Mouse (Mus musculus) naive thymus-derived CD4-positive, alpha-beta T cell, adult 2 months (primary cell): ENCODE results near the gene Frmd8.

Experiments
- DNase-seq: peaks from one replicate; pipeline ENCODE4 v3.0.0-alpha.2; 2011; ENCODE audit warnings: low read depth

The Frmd8 gene

DNA sequence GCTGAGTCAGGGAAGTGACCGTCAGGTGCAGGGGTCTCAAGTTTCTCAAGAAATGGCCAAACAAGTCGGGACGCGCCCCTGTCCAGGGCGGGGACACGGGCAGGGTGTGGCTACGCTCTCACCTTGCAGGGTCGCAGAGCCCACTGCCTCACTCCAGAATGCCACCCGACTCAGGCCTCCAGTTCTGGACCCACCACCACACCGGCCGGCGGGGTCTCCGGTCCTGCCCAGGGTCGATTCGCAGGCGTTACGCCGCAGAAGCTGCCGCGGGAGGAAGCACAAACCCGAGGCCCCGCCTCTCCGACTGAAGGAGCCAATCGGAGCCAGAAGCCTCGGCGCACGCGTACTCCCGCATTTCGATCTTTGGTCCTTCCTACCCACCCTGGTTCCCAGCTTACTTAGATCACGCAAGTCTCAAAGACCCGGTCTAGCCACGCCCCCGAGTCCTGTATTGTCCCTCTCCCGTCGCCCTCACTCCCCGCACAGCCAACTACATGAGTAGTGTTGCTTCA is at the start of gene Frmd8:
Frmd8 (minus strand) TSS at position 306 of the 512 bp plus-strand sequence.
- DNase-seq, result peak; percentile 96

GRCm38 (mm10) chr19:5924713-5925093 is 49.6 kb upstream of the Frmd8 start, which contains the start of gene Cdc42ep2:
Cdc42ep2 (minus strand) TSS chr19:5924816.
- DNase-seq, result peak; percentile 93

DNA sequence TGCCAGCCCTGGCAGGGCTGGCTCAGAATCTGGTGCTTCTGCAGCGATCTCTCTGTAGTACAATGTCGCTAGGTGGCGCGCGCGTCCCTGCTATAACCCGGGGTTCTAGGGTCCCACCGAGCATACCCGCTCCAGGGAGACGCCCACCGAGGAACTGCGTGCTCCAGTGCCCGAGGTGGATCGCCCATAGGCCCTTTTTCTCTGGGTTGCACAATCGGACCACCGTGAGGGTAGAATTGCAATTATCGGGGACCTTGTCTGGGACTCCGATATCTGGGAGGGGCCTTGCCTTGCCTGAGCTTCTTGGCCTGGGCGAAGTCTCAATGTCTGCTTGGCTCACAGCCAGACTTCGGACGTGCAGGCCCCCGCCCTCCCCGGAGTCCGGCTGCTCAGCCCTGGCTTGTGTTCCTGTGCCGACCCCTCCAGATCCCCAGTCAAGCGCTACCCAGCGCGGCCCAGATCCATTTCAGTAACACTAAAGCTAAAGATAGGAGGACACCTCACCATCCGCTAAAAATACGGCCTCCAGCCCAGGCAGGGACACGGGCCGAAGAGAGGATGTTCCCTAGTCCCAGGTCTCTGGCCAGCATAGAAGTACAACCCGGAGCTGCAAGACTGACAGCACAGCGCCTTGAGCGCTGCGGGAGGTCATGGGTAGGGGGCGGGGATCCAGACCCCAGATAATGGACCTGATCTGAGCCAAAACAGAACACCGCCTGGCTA is 49.1 kb upstream of the Frmd8 start:
- peak; percentile 88 for DNase-seq

- DNase-seq, result no peak
These were observed 47.9 kb upstream of the Frmd8 start for GRCm38 (mm10) chr19:5922963-5923362.

DNA sequence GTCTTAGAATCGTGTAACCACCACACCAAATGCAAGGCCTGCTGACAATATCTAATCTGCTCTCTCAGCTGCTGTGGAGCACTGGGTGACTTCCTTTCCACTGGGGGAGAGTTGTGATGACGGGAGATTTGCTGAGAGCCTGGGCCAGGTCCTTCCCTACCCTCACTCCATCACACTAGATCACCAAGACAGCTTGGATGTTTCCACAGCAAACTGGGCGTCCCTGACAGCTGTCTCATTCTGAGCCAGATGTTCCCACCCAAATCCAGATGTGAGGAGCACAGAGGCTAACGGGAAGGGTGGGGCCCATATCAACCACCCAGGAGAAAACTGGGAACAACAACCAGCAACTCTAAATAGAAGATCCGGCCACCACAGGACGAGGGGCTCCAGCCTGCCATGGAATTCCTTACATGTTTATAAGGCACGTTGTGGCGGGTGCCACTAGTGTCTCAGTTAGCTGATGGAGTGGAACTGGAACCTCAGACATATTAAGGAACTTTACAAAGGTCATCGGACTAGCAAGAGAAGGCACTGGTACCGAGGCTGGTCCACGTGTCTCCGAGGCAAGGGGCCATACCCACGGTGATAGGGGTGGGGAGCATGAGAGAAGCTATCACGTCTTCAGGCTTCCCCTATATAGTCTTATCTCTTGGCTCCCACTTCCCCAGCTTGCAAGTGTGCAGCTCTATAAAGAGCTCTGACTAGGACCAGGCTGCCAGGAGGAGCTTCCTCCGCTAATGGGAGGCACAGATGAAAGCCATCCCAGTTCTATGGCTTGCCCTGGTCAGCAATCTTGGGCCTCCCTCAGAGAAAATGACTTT is 47.3 kb upstream of the Frmd8 start:
- no peak for DNase-seq

- no peak for DNase-seq
These were observed 46.6 kb upstream of the Frmd8 start for GRCm38 (mm10) chr19:5921715-5922114.

DNA sequence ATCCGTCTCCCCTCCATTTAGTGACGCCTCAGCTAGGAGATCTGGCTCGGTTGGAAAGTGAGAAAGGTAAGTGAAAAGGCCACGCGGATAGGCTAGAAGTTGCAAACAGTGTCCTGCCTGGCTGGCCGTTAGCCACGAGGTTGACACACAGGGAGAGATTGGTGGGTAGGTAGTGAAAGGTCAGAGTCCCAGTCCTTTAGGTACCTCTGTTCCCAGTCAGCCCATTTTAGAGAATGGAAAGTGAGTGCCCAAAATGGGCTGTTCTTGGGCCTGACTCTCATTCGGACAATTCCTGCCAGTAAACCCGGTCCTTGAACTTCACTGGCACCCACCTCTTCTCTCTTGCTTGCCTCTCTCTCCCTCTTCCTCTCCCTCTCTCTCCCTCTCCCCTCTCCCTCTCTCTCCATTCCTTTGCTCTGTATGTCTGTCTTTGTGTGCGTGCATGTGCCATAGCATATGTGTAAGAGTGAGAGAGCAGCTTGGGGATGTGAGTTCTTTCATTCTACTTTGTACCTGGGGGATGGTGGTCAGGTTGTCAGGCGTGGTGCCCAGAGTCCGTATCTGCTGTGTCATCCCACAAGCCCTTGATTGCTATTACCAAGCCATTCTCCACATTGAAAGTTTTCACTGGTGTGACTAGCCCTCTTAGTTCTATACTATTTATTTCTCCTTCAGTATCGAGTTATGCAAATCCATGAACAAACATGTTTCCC is 38.1 kb upstream of the Frmd8 start, which contains the start of gene Dpf2:
Dpf2 (minus strand) TSS at position 4 of the 713 bp plus-strand sequence.
- DNase-seq, result no peak

GRCm38 (mm10) chr19:5912103-5913006 is 37.3 kb upstream of the Frmd8 start:
- DNase-seq, result peak; percentile 100

GRCm38 (mm10) chr19:5911430-5912102 is 36.5 kb upstream of the Frmd8 start:
- peak; percentile 34 for DNase-seq

- no peak for DNase-seq
These were observed 35.1 kb upstream of the Frmd8 start for GRCm38 (mm10) chr19:5910221-5910620.

DNA sequence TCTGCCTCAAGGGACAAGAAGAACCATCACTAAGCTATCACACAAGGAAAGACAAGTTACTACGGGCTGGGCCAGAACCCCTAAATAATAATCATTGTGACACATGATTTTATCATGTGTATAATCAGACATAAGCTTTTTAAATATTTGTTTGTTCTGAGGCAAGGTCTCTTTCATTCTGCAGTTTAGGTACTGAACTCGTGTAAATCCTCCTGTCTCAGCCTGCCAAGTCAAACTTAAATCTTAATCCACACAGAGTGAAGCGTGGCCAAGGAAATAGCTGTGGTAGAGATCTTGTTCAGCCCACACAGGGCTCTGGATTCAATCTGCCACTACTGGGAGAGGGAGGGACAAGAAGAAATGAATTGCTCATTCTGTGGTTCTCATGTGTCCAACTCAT is 32.2 kb upstream of the Frmd8 start:
- DNase-seq, result no peak

DNA sequence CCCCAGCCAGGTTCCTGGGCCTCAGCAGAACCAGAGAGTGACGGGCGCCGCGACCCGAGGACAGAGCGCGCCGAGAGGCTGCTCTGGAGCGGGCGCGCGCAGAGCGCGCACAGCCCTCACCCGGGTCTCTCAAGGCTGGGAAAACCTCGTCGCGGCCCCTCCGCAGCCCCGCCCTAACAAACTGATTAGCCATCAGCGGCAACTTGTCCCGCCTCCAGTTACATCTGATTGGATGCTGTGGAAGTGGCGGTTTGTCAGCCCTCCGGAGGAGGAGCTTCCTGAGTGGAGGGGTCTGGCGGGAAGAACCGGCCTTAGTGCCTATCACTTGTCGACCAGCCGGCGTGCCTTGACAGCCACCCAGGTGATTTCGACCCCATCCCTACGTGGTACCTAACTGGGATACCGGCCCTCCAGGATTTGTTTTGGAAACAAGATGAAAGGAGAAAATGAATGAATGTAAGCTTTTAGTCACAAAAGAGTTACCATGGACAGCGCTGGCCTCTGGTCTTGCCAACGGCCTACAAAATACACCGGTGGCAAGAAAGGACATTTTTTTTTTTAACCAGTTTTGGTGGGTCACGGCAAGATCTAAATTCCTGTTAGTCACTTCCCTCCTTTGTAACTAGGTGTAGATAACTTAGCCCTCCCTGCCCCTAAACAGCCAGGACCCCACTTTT is 19.1 kb upstream of the Frmd8 start, which contains the start of gene Tigd3:
Tigd3 (minus strand) TSS at position 148 of the 677 bp plus-strand sequence.
- DNase-seq, result peak; percentile 93

DNA sequence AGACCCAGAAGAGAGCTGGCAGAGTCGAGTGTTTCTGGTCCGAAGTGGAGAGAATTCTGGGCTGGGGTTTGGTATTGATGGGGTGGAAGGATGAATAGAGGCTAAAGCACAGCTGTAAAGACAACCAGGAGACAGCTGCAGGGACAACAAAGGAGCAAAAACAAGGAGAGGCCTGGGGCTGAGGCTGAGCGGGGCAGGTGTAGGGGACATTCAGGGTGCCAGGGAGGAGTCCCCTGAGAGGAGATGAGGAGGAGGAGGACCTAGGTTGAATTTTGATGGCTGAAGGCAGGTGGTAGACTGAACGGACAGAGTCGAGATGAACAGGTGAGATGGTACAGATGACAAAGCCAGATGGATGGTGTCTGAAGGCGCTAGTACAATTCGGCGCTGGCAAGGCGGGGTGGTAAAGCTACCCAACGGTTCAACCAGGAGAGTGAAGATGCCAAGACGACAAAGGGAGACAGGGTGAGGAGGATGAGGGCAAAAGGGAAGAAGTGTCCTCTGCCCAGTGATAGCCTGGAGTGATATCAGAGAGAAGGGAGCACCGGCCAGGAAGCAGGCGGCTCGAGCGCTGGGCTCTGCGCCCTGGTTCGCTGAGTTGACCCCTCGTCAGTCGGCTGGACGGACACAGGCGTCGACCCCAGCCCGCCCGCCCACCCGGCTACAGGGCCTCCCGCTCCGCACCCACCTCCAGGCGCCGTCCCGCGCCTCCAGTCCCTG is 18.4 kb upstream of the Frmd8 start:
- DNase-seq, result peak; percentile 28

DNA sequence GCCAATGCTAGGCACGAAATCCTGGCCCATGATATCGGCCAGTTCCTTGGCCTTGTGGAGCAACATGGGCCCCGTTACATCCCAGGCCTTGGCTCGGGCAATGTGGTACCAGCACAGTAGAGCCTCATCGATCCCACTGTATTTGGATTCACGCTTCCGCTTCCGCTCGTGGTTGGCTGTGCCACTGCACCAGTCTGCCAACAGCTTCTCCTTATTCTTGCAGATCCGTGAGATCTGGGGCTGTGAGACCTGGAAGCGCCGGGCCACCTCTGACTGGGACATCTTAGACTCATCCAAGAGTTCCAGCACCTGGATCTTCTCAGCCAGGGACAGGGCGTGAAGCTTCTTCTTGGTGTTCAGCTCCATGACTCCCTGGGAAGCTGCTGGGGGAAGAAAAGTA is 17.7 kb upstream of the Frmd8 start:
- DNase-seq, result no peak

DNA sequence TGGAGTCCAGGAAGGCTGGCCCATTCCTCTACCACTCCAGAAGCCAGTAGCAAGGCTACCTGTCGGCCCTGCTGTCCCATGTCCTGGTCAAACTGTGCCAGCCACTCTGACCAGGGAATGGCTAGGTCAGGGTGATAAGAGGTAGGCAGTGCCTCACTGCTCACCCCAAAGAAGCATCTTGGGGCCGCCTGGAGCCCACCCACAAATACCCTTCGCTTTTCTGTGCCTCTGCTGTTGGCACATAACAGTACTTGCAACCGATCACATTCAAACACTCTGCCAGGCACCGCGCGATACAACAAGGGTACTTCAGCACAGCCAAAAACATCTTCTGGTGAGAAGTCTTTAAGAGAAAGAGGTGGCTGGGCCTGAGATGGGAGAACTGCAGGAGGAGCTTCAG is 17.2 kb upstream of the Frmd8 start:
- DNase-seq, result no peak

DNA sequence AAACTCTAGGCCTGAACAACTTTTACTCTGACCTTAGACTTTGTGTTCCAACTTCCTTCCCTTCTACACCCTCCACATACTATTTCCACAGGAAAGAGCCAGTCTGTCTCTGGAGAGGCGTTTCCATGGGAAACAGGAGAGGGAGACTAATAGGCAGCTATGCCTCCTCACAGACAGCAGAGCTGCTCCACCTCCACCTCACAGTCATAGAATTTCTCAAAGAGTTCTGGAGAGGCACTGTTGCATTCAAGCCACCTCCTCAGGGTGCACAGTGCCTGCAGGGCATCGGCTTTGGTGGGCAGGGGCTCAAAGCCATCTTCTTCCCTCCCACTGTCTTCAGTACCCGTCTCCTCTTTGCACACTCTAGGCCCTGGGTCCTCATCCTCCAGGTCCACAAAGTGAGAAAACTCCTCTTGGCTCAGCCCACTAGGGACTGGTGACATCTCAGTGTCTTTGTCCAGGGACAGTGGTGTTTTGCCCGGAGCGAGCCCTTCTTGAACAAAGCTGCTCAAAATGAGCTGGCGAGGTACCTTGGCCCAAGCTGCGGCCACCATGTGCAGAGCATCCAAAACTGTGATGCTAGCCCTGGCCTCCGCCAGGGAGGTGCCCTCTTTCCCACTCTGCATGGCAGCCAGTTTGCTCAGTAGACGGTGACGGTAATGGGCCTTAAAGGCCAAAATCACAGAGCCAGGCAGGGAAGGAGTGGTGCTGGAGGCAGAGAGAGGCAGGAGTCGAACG is 16.6 kb upstream of the Frmd8 start:
- no peak for DNase-seq

- DNase-seq, result no peak
These were observed 14.1 kb upstream of the Frmd8 start for GRCm38 (mm10) chr19:5889211-5889610.

- no peak for DNase-seq
These were observed 12.3 kb upstream of the Frmd8 start for GRCm38 (mm10) chr19:5887234-5887815.
